Mouse (Mus musculus) intestine, embryonic 15.5 days (tissue): Measurements from ENCODE around the gene Prlh. TPM values are rescaled to one million over a fixed set of nuclear protein-coding genes. Genes with fewer than 3 reads are reported as not detected.

ENCODE experiments used
- ATAC-seq: fragments of 200-750 bp; cut with Nextera tagmentation; 2 replicates; pipeline ENCODE4 v1.8.0; 2017; ENCODE audit warnings: moderate TSS enrichment, moderate library complexity
- H3K27ac ChIP-seq: fragments of 300-500 bp; sonication (generic); 2 replicates; pipeline ENCODE4 v1.5.1; 2015; ENCODE audit warnings: mild to moderate bottlenecking, inconsistent platforms
- H3K27me3 ChIP-seq: fragments of 300-500 bp; sonication (generic); replicated peaks from 2 replicates; pipeline ENCODE4 v1.6.1; 2015; ENCODE audit warnings: inconsistent platforms
- H3K36me3 ChIP-seq: fragments of 300-500 bp; sonication (generic); 2 replicates; pipeline ENCODE4 v1.6.1; 2015; ENCODE audit warnings: inconsistent platforms
- H3K4me1 ChIP-seq: fragments of 300-500 bp; sonication (generic); replicated peaks from 2 replicates; pipeline ENCODE4 v1.6.1; 2015; ENCODE audit warnings: inconsistent platforms
- H3K4me2 ChIP-seq: fragments of 300-500 bp; sonication (generic); replicated peaks from 2 replicates; pipeline ENCODE4 v1.6.1; 2015; ENCODE audit warnings: mild to moderate bottlenecking, inconsistent platforms
- H3K4me3 ChIP-seq: fragments of 300-500 bp; sonication (generic); replicated peaks from 2 replicates; pipeline ENCODE4 v1.5.1; 2015; ENCODE audit warnings: inconsistent platforms
- H3K9ac ChIP-seq: fragments of 300-500 bp; sonication (generic); 2 replicates; pipeline ENCODE4 v1.6.1; 2015; ENCODE audit warnings: inconsistent platforms
- H3K9me3 ChIP-seq: fragments of 300-500 bp; sonication (generic); 2 replicates; pipeline ENCODE4 v1.6.1; 2016; ENCODE audit warnings: inconsistent platforms
- WGBS: fragments of 180-500 bp; shearing (Covaris S2); methylation state at CpG from one replicate; pipeline ENCODE4 v1.1.7; 2015; 5-methylcytosine and 5-hydroxymethylcytosine counted together
- polyA plus RNA-seq: library from polyadenylated mRNA; unstranded; fragments of >200 nt; fragmentation: Nextera tagmentation; extraction: Ambion mirVana; gene quantifications from 2 replicates; pipeline ENCODE4 v1.2.1, GENCODE M21; 2015

The Prlh gene
- polyA plus RNA-seq, 1 experiment from 2014 or later, result not detected

GRCm38 (mm10) chr1:90995916-90996315 is 43.0 kb downstream of the Prlh start:
- peaks cover 13% of the 10 kb centered on the region for H3K4me1 ChIP-seq
- no peak overlapping the region for H3K27ac ChIP-seq
- no peak overlapping the region for H3K9ac ChIP-seq
- no peak for ATAC-seq
- no peaks in the 10 kb centered on the region for H3K36me3 ChIP-seq
- no peak overlapping the region for H3K4me3 ChIP-seq
- no peaks in the 10 kb centered on the region for H3K27me3 ChIP-seq
- no peaks in the 10 kb centered on the region for H3K9me3 ChIP-seq
- 96% methylated on average over 1 of the region's 1 CpGs for WGBS
- no peak overlapping the region for H3K4me2 ChIP-seq

GRCm38 (mm10) chr1:90997136-90997535 is 44.2 kb downstream of the Prlh start:
- H3K9me3 ChIP-seq, result no peaks in the 10 kb centered on the region
- H3K4me3 ChIP-seq, result no peak overlapping the region
- H3K4me1 ChIP-seq, result peaks cover 13% of the 10 kb centered on the region
- no peak for ATAC-seq
- no peak overlapping the region for H3K4me2 ChIP-seq
- no peak overlapping the region for H3K27ac ChIP-seq
- H3K27me3 ChIP-seq, result no peaks in the 10 kb centered on the region
- H3K9ac ChIP-seq, result no peak overlapping the region
- 59% methylated on average over 4 of the region's 4 CpGs for WGBS
- H3K36me3 ChIP-seq, result no peaks in the 10 kb centered on the region

- H3K9ac ChIP-seq, result no peak overlapping the region
- no peaks in the 10 kb centered on the region for H3K9me3 ChIP-seq
- 90% methylated on average over 5 of the region's 5 CpGs for WGBS
- H3K4me2 ChIP-seq, result no peak overlapping the region
- no peak for ATAC-seq
- no peak overlapping the region for H3K4me3 ChIP-seq
- H3K27ac ChIP-seq, result no peak overlapping the region
- H3K27me3 ChIP-seq, result no peaks in the 10 kb centered on the region
- H3K4me1 ChIP-seq, result peaks cover 13% of the 10 kb centered on the region
- no peaks in the 10 kb centered on the region for H3K36me3 ChIP-seq
These were observed 44.7 kb downstream of the Prlh start for GRCm38 (mm10) chr1:90997641-90998040.

- peaks cover 13% of the 10 kb centered on the region for H3K4me1 ChIP-seq
- H3K9ac ChIP-seq, result peak within 1 kb of the TSS; percentile 84
- WGBS, result 2% methylated on average over 59 of the region's 59 CpGs
- peak within 1 kb of the TSS; percentile 60 for H3K4me3 ChIP-seq
- no peak within 1 kb of the TSS for H3K27ac ChIP-seq
- H3K36me3 ChIP-seq, result no peaks in the 10 kb centered on the region
- no peaks in the 10 kb centered on the region for H3K9me3 ChIP-seq
- peak; percentile 88 for ATAC-seq
- peak within 1 kb of the TSS; percentile 98 for H3K4me2 ChIP-seq
- H3K27me3 ChIP-seq, result no peaks in the 10 kb centered on the region
These were observed 45.5 kb downstream of the Prlh start, which contains the start of gene Lrrfip1 for GRCm38 (mm10) chr1:90998268-90998890. Gene Lrrfip1, plus strand, starts transcription at chr1:90998737.

- Histone ChIP-seq H3K27me3 (no peaks in the 10 kb centered on the region), H3K9ac (peak overlapping the region; percentile 84), H3K4me1 (peaks cover 13% of the 10 kb centered on the region), H3K9me3 (no peaks in the 10 kb centered on the region), H3K36me3 (no peaks in the 10 kb centered on the region), H3K4me2 (peak overlapping the region; percentile 98), H3K4me3 (peak overlapping the region; percentile 60), H3K27ac (no peak overlapping the region)
- WGBS, result 2% methylated on average over 41 of the region's 41 CpGs
- ATAC-seq, result peak; percentile 68
These were observed 46.1 kb downstream of the Prlh start for GRCm38 (mm10) chr1:90998891-90999611.

GRCm38 (mm10) chr1:90999911-91000601 is 47.1 kb downstream of the Prlh start:
- H3K9ac ChIP-seq, result no peak overlapping the region

GRCm38 (mm10) chr1:91001101-91001500 is 48.2 kb downstream of the Prlh start:
- no peaks in the 10 kb centered on the region for H3K36me3 ChIP-seq
- H3K9me3 ChIP-seq, result no peaks in the 10 kb centered on the region
- no peaks in the 10 kb centered on the region for H3K27me3 ChIP-seq
- no peak overlapping the region for H3K4me3 ChIP-seq
- no peak for ATAC-seq
- no peak overlapping the region for H3K27ac ChIP-seq
- 82% methylated on average over 3 of the region's 3 CpGs for WGBS
- no peak overlapping the region for H3K9ac ChIP-seq
- H3K4me2 ChIP-seq, result no peak overlapping the region
- peaks cover 13% of the 10 kb centered on the region for H3K4me1 ChIP-seq

More at GRCm38 (mm10) chr1:90999911-91000601, 47.1 kb downstream of the Prlh start:
- no peaks in the 10 kb centered on the region for H3K9me3 ChIP-seq
- H3K4me3 ChIP-seq, result no peak overlapping the region; the same call in 1 of the 2 replicates
- no peaks in the 10 kb centered on the region for H3K36me3 ChIP-seq
- no peaks in the 10 kb centered on the region for H3K27me3 ChIP-seq
- ATAC-seq, result no peak
- peak overlapping the region; percentile 98 for H3K4me2 ChIP-seq
- 61% methylated on average over 10 of the region's 10 CpGs for WGBS
- no peak overlapping the region for H3K27ac ChIP-seq
- peaks cover 13% of the 10 kb centered on the region for H3K4me1 ChIP-seq

- 78% methylated on average over 3 of the region's 3 CpGs for WGBS
- no peak for ATAC-seq
These were observed 49.1 kb downstream of the Prlh start for GRCm38 (mm10) chr1:91001871-91002539.

GRCm38 (mm10) chr1:91002641-91003040 is 49.7 kb downstream of the Prlh start:
- no peaks in the 10 kb centered on the region for H3K36me3 ChIP-seq
- WGBS, result 77% methylated on average over 3 of the region's 3 CpGs
- ATAC-seq, result no peak

More at GRCm38 (mm10) chr1:91001871-91002539, 49.1 kb downstream of the Prlh start:
- no peak overlapping the region for H3K9ac ChIP-seq
- H3K27ac ChIP-seq, result no peak overlapping the region
- H3K36me3 ChIP-seq, result no peaks in the 10 kb centered on the region
- no peak overlapping the region for H3K4me2 ChIP-seq
- no peak overlapping the region for H3K4me3 ChIP-seq
- no peaks in the 10 kb centered on the region for H3K27me3 ChIP-seq
- peaks cover 13% of the 10 kb centered on the region for H3K4me1 ChIP-seq
- H3K9me3 ChIP-seq, result no peaks in the 10 kb centered on the region

More at GRCm38 (mm10) chr1:91002641-91003040, 49.7 kb downstream of the Prlh start:
- H3K27me3 ChIP-seq, result no peaks in the 10 kb centered on the region
- peaks cover 13% of the 10 kb centered on the region for H3K4me1 ChIP-seq
- no peak overlapping the region for H3K4me2 ChIP-seq
- H3K9ac ChIP-seq, result no peak overlapping the region
- no peaks in the 10 kb centered on the region for H3K9me3 ChIP-seq
- H3K27ac ChIP-seq, result no peak overlapping the region
- H3K4me3 ChIP-seq, result no peak overlapping the region

Other genes starting within 250 kb of the Prlh start
- gene Col6a3, start 109.1 kb upstream of the Prlh start, polyA plus RNA-seq, result 73.2 and 74.5 TPM in 2 replicates
- gene Mlph, start 38.0 kb upstream of the Prlh start, polyA plus RNA-seq, result 0.85 and 1.6 TPM in 2 replicates
- 35.2 and 41.0 TPM in 2 replicates for gene Rab17, start 16.6 kb downstream of the Prlh start, polyA plus RNA-seq
- gene Lrrfip1, start 45.6 kb downstream of the Prlh start, polyA plus RNA-seq, result 58.7 and 63.5 TPM in 2 replicates
- gene Rbm44, start 192.0 kb downstream of the Prlh start, polyA plus RNA-seq, result 0.67 and 0.68 TPM in 2 replicates
- gene Ramp1, start 226.7 kb downstream of the Prlh start, polyA plus RNA-seq, result 7.9 and 9.4 TPM in 2 replicates